Mouse (Mus musculus) intestine, embryonic 14.5 days (tissue): ENCODE data around the gene Gnaz. TPM values are rescaled to one million over a fixed set of nuclear protein-coding genes. Genes with fewer than 3 reads are reported as not detected.
"Not testable (repeated sequence)": the region's sequence is repeated elsewhere in the genome, so short reads cannot be mapped to it uniquely, and the experiment has no call there.

Experiments
- ATAC-seq: fragments of 200-750 bp; cut with Nextera tagmentation; replicated peaks from 2 replicates; pipeline ENCODE4 v1.8.0; 2017; ENCODE audit warnings: low read depth, moderate number of reproducible peaks, moderate TSS enrichment, moderate library complexity; ENCODE audit not compliant: low FRiP score, low TSS enrichment
- DNase-seq: peaks from one replicate; pipeline ENCODE4 v3.0.0-alpha.2; 2018; ENCODE audit warnings: low spot score
- H3K27ac ChIP-seq: fragments of 300-500 bp; sonication (generic); 2 replicates; pipeline ENCODE4 v1.5.1; 2014; ENCODE audit warnings: low read depth, mild to moderate bottlenecking, control low read depth
- H3K27me3 ChIP-seq: fragments of 300-500 bp; sonication (generic); replicated peaks from 2 replicates; pipeline ENCODE4 v1.6.1; 2014; ENCODE audit warnings: low read length, control low read depth; ENCODE audit not compliant: control insufficient read depth, insufficient read depth
- H3K36me3 ChIP-seq: fragments of 300-500 bp; sonication (generic); 2 replicates; pipeline ENCODE4 v1.6.1; 2014; ENCODE audit warnings: low read length, control low read depth; ENCODE audit not compliant: control insufficient read depth, insufficient read depth
- H3K4me1 ChIP-seq: fragments of 300-500 bp; sonication (generic); replicated peaks from 2 replicates; pipeline ENCODE4 v1.6.1; 2014; ENCODE audit warnings: low read length, control low read depth, mixed read lengths; ENCODE audit not compliant: control insufficient read depth, insufficient read depth
- H3K4me2 ChIP-seq: fragments of 300-500 bp; sonication (generic); 2 replicates; pipeline ENCODE4 v1.6.1; 2014; ENCODE audit warnings: low read length
- H3K4me3 ChIP-seq: fragments of 300-500 bp; sonication (generic); 2 replicates; pipeline ENCODE4 v1.5.1; 2014; ENCODE audit warnings: low read depth, low read length, control low read depth, mixed read lengths
- H3K9ac ChIP-seq: fragments of 300-500 bp; sonication (generic); 2 replicates; pipeline ENCODE4 v1.6.1; 2014; ENCODE audit warnings: mild to moderate bottlenecking, low read length
- H3K9me3 ChIP-seq: fragments of 300-500 bp; sonication (generic); 2 replicates; pipeline ENCODE4 v1.6.1; 2016; ENCODE audit warnings: low read length, control low read depth; ENCODE audit not compliant: control insufficient read depth
- WGBS: fragments of 180-500 bp; shearing (Covaris S2); extraction: QIAGEN DNeasy Blood & Tissue Kit; methylation state at CpG from one replicate; pipeline ENCODE4 v1.1.7; 2014; 5-methylcytosine and 5-hydroxymethylcytosine counted together
- polyA plus RNA-seq: library from polyadenylated mRNA; unstranded; fragments of >200 nt; fragmentation: Nextera tagmentation; extraction: Ambion mirVana; gene quantifications from 2 replicates; pipeline ENCODE4 v1.2.1, GENCODE M21; 2014

The Gnaz gene
- polyA plus RNA-seq, 1 experiment from 2014 or later: 3.9 TPM

- no peak overlapping the region for H3K4me2 ChIP-seq
- H3K9me3 ChIP-seq: no peaks in the 10 kb centered on the region
- WGBS: 88% methylated on average over 3 of the region's 3 CpGs
- H3K4me3 ChIP-seq: no peak overlapping the region
- H3K27me3 ChIP-seq: no peaks in the 10 kb centered on the region
- H3K9ac ChIP-seq: no peak overlapping the region
- H3K4me1 ChIP-seq: peaks cover 7% of the 10 kb centered on the region; the same call in 1 of the 2 replicates
- DNase-seq: no peak
- no peaks in the 10 kb centered on the region for H3K36me3 ChIP-seq
- no peak for ATAC-seq
- H3K27ac ChIP-seq: no peak overlapping the region
Measured at GRCm38 (mm10) chr10:75029677-75030076, 62.7 kb downstream of the Gnaz start.

- no peaks in the 10 kb centered on the region for H3K36me3 ChIP-seq
- no peak for ATAC-seq
- H3K27ac ChIP-seq: no peak overlapping the region
- H3K4me1 ChIP-seq: peaks cover 7% of the 10 kb centered on the region; the same call in 1 of the 2 replicates
- no peaks in the 10 kb centered on the region for H3K9me3 ChIP-seq
- no peak for DNase-seq
- H3K4me2 ChIP-seq: no peak overlapping the region
- no peaks in the 10 kb centered on the region for H3K27me3 ChIP-seq
- H3K9ac ChIP-seq: no peak overlapping the region
- 77% methylated on average over 3 of the region's 3 CpGs for WGBS
- H3K4me3 ChIP-seq: no peak overlapping the region
Measured at GRCm38 (mm10) chr10:75030234-75030633, 63.3 kb downstream of the Gnaz start.

- ATAC-seq: no peak
- H3K36me3 ChIP-seq: no peaks in the 10 kb centered on the region
- DNase-seq: no peak
- no peaks in the 10 kb centered on the region for H3K27me3 ChIP-seq
- H3K9me3 ChIP-seq: no peaks in the 10 kb centered on the region
- 65% methylated on average over 5 of the region's 5 CpGs for WGBS
- no peak overlapping the region for H3K4me3 ChIP-seq
- H3K4me1 ChIP-seq: peaks cover 7% of the 10 kb centered on the region; the same call in 1 of the 2 replicates
- H3K9ac ChIP-seq: no peak overlapping the region
- no peak overlapping the region for H3K27ac ChIP-seq
- no peak overlapping the region for H3K4me2 ChIP-seq
Measured at GRCm38 (mm10) chr10:75031345-75032114, 64.6 kb downstream of the Gnaz start.

- peak; percentile 61 for DNase-seq
- H3K4me2 ChIP-seq: no peak within 1 kb of the TSS
- 27% methylated on average over 10 of the region's 10 CpGs for WGBS
Measured at GRCm38 (mm10) chr10:75032395-75032794, 65.4 kb downstream of the Gnaz start, which contains the start of gene Rsph14. Rsph14 (minus strand) TSS chr10:75032586.

GRCm38 (mm10) chr10:75036883-75037379, 70.0 kb downstream of the Gnaz start, which contains the start of gene Rab36:
Rab36 (plus strand) TSS chr10:75037058.
- H3K4me1 ChIP-seq: peaks cover 14% of the 10 kb centered on the region
- under 1% methylated on average over 36 of the region's 36 CpGs for WGBS
- H3K27me3 ChIP-seq: no peaks in the 10 kb centered on the region
- H3K9ac ChIP-seq: peak within 1 kb of the TSS; percentile 56
- H3K4me2 ChIP-seq: peak within 1 kb of the TSS; percentile 67
- no peaks in the 10 kb centered on the region for H3K36me3 ChIP-seq
- H3K27ac ChIP-seq: peak within 1 kb of the TSS; percentile 64
- ATAC-seq: peak; percentile 99
- peak within 1 kb of the TSS; percentile 44 for H3K4me3 ChIP-seq
- DNase-seq: peak; percentile 97
- no peaks in the 10 kb centered on the region for H3K9me3 ChIP-seq

More at GRCm38 (mm10) chr10:75032395-75032794, 65.4 kb downstream of the Gnaz start, which contains the start of gene Rsph14:
- no peak for ATAC-seq
- Histone ChIP-seq H3K4me3 (no peak within 1 kb of the TSS), H3K27ac (no peak within 1 kb of the TSS), H3K4me1 (peaks cover 10% of the 10 kb centered on the region), H3K9ac (no peak within 1 kb of the TSS), H3K36me3 (no peaks in the 10 kb centered on the region), H3K9me3 (no peaks in the 10 kb centered on the region), H3K27me3 (no peaks in the 10 kb centered on the region)

DNA sequence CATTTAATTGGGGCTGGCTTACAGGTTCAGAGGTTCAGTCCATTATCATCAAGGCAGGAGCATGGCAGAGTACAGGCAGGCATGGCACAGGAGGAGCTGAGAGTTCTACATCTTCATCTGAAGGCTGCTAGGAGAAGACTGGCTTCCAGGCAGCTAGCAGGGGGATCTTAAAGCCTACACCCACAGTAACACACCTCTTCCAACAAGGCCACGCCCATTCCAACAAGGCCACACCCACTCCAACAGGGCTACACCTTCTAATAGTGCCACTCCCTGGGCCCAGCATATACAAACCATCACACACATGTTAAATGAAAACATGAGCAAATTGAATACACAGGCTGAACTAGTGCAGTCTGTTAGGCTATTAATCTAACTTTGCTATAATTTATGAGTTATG, 75.1 kb downstream of the Gnaz start:
- H3K4me3 ChIP-seq, DNase-seq, ATAC-seq, H3K9me3 ChIP-seq, H3K27ac ChIP-seq, H3K4me1 ChIP-seq, H3K36me3 ChIP-seq, H3K27me3 ChIP-seq, H3K4me2 ChIP-seq, H3K9ac ChIP-seq: not testable (repeated sequence)
- WGBS: 7% methylated on average over 1 of the region's 1 CpGs

DNA sequence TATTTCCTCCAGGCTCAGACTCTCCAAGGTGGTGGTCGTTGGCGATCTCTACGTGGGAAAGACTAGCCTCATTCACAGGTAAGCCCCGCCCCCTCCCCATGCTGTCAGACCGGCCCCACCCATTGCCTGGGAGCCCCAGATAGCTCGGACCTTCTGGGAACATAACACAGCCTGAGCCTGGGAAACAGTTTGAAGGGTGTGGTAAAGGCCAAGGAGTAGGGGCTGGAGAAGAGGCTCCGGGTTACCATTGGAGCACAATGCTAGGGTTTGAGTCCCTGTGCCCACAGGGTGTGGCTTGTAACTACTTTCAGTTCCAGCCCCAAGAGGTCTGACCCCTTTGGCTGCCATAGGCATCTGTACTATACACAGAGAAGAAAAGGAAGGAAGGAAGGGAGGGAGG, 77.5 kb downstream of the Gnaz start:
- peaks cover 5% of the 10 kb centered on the region; the same call in 1 of the 2 replicates for H3K36me3 ChIP-seq
- ATAC-seq (0 out of 2 replicates have a peak, but pooled peaks have one; percentile 36), DNase-seq (peak; percentile 41)
- no peaks in the 10 kb centered on the region for H3K4me1 ChIP-seq
- no peaks in the 10 kb centered on the region for H3K27me3 ChIP-seq
- H3K27ac ChIP-seq: no peak overlapping the region
- H3K4me2 ChIP-seq: no peak overlapping the region
- no peak overlapping the region for H3K4me3 ChIP-seq
- no peaks in the 10 kb centered on the region for H3K9me3 ChIP-seq
- 37% methylated on average over 7 of the region's 7 CpGs for WGBS
- H3K9ac ChIP-seq: no peak overlapping the region

DNA sequence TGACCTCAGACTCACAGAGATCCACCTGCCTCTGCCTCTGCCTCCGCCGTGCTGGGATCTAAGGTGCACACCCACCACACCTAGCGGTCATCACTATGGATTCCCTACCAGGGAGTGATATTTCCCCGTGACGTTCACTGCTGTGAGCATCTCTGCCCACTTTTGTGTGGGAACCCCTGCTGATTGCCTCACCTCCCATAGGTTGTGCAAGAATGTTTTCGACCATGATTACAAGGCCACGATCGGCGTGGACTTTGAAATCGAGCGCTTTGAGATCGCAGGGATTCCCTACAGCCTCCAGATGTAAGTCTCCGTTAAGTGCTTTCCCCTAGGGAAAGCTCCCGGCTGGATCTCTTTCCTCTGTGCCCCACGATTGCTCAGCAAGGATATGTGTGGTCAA, 78.9 kb downstream of the Gnaz start:
- 95% methylated on average over 15 of the region's 15 CpGs for WGBS
- Histone ChIP-seq H3K4me3 (no peak overlapping the region), H3K27me3 (no peaks in the 10 kb centered on the region), H3K9me3 (no peaks in the 10 kb centered on the region), H3K4me1 (no peaks in the 10 kb centered on the region), H3K36me3 (peaks cover 5% of the 10 kb centered on the region; the same call in 1 of the 2 replicates), H3K4me2 (no peak overlapping the region), H3K27ac (no peak overlapping the region), H3K9ac (no peak overlapping the region)
- peak; percentile 42 for DNase-seq
- ATAC-seq: no peak
